Comparison of ENCODE assay signal across 8 mouse cellular contexts in genomic region chr9:44920374-44921122, GRCm38 (mm10). TPM values are rescaled to one million over a fixed set of nuclear protein-coding genes. Genes with fewer than 3 reads are reported as not detected.
DNase-seq lines count a peak whose midpoint lies in the region; ATAC-seq lines count a peak whose summit lies in the region.

Gene Atp5l (minus strand): TSS chr9:44920742.

- peak; percentile 98 for DNase-seq in adipocyte (ENCODE audit: low spot score)
- DNase-seq in embryo, embryonic 10 days (ENCODE audit: low spot score), result peak; percentile 97
- DNase-seq in gastrocnemius, postnatal 10 days, result peak; percentile 69
- peak; percentile 97 for DNase-seq in induced T-regulatory cell, adult 2 months (ENCODE audit: low read depth)
- DNase-seq in left cerebral cortex, adult 9 months (ENCODE audit: low spot score in 2 of 2), result peak; percentile 80 to 91
- peak; percentile 75 for DNase-seq in right cerebral cortex, postnatal 14 days
- peak; percentile 78 to 81 for DNase-seq in urinary bladder, postnatal 36 days (ENCODE audit: low spot score in 2 of 2)

- ATAC-seq in megakaryocyte progenitor cell, adult 5-6 weeks (replicated peaks; ENCODE audit: poor library complexity), result peak; percentile 82

RNA-seq across cellular contexts. Expression of gene Atp5l, which starts in this region (rescaled TPM):
- 100 to 1,000 TPM; 647 to 794 TPM for total RNA-seq in gastrocnemius, postnatal 10 days (2021)
- 457 and 602 TPM in 2 replicates for total RNA-seq in megakaryocyte progenitor cell, adult 5-6 weeks (2015)
- 109 and 166 TPM in 2 replicates for total RNA-seq in megakaryocyte progenitor cell, adult 5-6 weeks (2017)

Comparison
In these comparisons a context has a peak if more than half of its experiments do, and no peak if none do; other contexts are left out.
1. Peak in every context shown above with its lines: DNase-seq and ATAC-seq.